Mouse (Mus musculus) heart, embryonic 12.5 days (tissue): Measurements from ENCODE around the gene Sept9. TPM values are rescaled to one million over a fixed set of nuclear protein-coding genes. Genes with fewer than 3 reads are reported as not detected.
A peak's percentile ranks its signal among the peaks of the same experiment; 100 is the strongest.

Experiments used
- ATAC-seq: fragments of 200-750 bp; cut with Nextera tagmentation; 2 replicates; pipeline ENCODE4 v1.8.0; 2017; ENCODE audit warnings: moderate TSS enrichment, moderate library complexity; ENCODE audit not compliant: insufficient number of reproducible peaks, low FRiP score
- H3K27ac ChIP-seq: fragments of 300-500 bp; sonication (generic); 2 replicates; pipeline ENCODE4 v1.5.1; 2016; ENCODE audit warnings: mild to moderate bottlenecking, moderate library complexity; ENCODE audit not compliant: poor library complexity, severe bottlenecking
- H3K27me3 ChIP-seq: fragments of 300-500 bp; sonication (generic); replicated peaks from 2 replicates; pipeline ENCODE4 v1.6.1; 2016; ENCODE audit warnings: mild to moderate bottlenecking, moderate library complexity
- H3K36me3 ChIP-seq: fragments of 300-500 bp; sonication (generic); 2 replicates; pipeline ENCODE4 v1.6.1; 2016; ENCODE audit warnings: mild to moderate bottlenecking, moderate library complexity
- H3K4me1 ChIP-seq: fragments of 300-500 bp; sonication (generic); replicated peaks from 2 replicates; pipeline ENCODE4 v1.6.1; 2016; ENCODE audit warnings: mild to moderate bottlenecking
- H3K4me2 ChIP-seq: fragments of 300-500 bp; sonication (generic); 2 replicates; pipeline ENCODE4 v1.6.1; 2016; ENCODE audit warnings: mild to moderate bottlenecking, moderate library complexity
- H3K4me3 ChIP-seq: fragments of 300-500 bp; sonication (generic); 2 replicates; pipeline ENCODE4 v1.5.1; 2016; ENCODE audit warnings: mild to moderate bottlenecking
- H3K9ac ChIP-seq: fragments of 300-500 bp; sonication (generic); 2 replicates; pipeline ENCODE4 v1.6.1; 2016; ENCODE audit warnings: mild to moderate bottlenecking, moderate library complexity
- H3K9me3 ChIP-seq: fragments of 300-500 bp; sonication (generic); replicated peaks from 2 replicates; pipeline ENCODE4 v1.6.1; 2016; ENCODE audit warnings: mild to moderate bottlenecking, moderate library complexity
- WGBS: fragments of 180-500 bp; shearing (Covaris S2); methylation state at CpG from one replicate; pipeline ENCODE4 v1.1.7; 2016; 5-methylcytosine and 5-hydroxymethylcytosine counted together
- polyA plus RNA-seq: library from polyadenylated mRNA; unstranded; fragments of >200 nt; fragmentation: Nextera tagmentation; extraction: Ambion mirVana; gene quantifications from 2 replicates; pipeline ENCODE4 v1.2.1, GENCODE M21; 2016

Sept9 gene
- polyA plus RNA-seq, 1 experiment from 2014 or later, result 103 TPM

DNA sequence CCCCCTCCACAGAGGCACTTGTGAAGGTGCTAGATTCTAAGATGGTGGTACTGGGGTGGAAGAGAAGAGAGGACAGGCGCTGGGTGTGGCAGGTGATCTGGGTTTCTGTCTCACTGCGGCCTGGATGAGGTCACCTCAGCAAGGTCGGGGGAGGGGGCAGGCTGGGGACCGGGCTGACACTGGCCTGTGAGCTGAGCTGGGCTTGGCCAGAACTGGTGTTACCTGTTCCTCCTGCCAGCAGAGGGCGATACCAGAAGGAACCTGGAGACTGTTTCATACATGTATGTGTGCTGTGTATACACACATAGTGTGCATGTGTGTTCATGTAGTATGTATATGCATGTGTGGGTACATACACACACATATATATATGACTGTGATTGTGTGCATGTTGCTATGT is 23.2 kb upstream of the Sept9 start:
- no peaks in the 10 kb centered on the region for H3K27me3 ChIP-seq
- 26% methylated on average over 5 of the region's 5 CpGs for WGBS
- no peak overlapping the region for H3K4me3 ChIP-seq
- no peak overlapping the region for H3K27ac ChIP-seq
- peaks cover 13% of the 10 kb centered on the region for H3K9me3 ChIP-seq
- H3K4me2 ChIP-seq, result no peak overlapping the region
- no peak overlapping the region for H3K9ac ChIP-seq
- ATAC-seq, result no peak
- peaks cover 16% of the 10 kb centered on the region; the same call in 1 of the 2 replicates for H3K4me1 ChIP-seq
- H3K36me3 ChIP-seq, result no peaks in the 10 kb centered on the region

DNA sequence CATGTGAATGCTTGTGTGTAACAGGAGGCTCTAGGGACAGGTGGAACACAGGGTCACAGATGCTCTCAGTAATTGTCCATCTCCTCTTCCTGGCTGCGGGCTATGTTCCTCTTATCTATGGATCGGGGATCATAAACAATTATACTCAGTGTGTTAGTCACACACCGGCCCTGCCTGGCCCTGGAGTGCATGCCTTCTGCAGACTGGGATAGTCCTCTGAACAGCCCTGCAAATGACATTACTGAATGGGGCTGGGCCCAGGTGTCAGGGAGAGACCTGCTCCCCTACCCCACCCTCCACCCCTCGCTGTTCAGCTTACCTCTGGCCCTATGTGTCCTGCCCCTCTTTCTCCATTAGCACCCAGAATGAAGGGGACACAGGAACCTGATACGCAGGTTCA is 22.6 kb upstream of the Sept9 start:
- Histone ChIP-seq H3K27ac (no peak overlapping the region), H3K4me3 (no peak overlapping the region), H3K9me3 (peaks cover 18% of the 10 kb centered on the region), H3K36me3 (no peaks in the 10 kb centered on the region), H3K9ac (no peak overlapping the region), H3K4me1 (peaks cover 16% of the 10 kb centered on the region; the same call in 1 of the 2 replicates), H3K27me3 (no peaks in the 10 kb centered on the region), H3K4me2 (no peak overlapping the region)
- WGBS, result 72% methylated on average over 5 of the region's 5 CpGs
- 0 out of 2 replicates have a peak, but pooled peaks have one; percentile 26 for ATAC-seq

DNA sequence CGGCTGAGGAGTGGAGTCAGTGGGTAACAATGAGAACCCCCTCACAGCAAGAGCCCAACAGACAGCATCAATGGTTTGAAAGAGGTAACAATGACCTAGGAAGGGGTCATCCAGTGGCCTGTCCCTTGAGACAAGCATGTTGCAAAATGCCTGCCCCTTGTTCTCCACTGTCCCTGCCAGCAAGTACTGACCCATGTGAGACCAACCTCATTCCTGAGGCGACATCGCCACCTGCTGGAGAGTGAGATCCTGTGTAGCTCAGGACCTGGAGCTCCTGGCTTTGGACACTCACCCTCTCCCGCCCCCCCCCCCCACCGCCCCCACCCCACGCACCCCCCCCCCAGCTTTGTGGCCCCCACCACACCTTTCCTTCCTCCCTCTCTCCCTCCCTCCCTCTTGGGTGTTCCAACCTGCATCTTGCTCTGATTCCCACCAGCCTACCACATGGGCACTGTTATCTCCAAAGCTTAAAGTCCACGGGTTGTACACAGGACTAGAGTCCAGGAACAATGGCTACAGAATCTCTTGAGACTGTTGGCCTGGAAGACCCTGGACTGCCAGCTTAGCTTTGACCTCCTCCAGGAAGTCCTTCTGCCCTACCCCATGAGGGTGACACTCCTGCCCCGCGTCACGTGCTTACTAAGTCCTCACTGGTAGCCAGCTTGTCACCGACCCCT is 22.0 kb upstream of the Sept9 start:
- Histone ChIP-seq H3K9me3 (peaks cover 19% of the 10 kb centered on the region), H3K4me1 (peaks cover 16% of the 10 kb centered on the region; the same call in 1 of the 2 replicates), H3K27me3 (no peaks in the 10 kb centered on the region), H3K4me3 (no peak overlapping the region), H3K36me3 (no peaks in the 10 kb centered on the region), H3K27ac (no peak overlapping the region), H3K4me2 (no peak overlapping the region), H3K9ac (no peak overlapping the region)
- ATAC-seq, result peak; percentile 73; the same call in 1 of the 2 replicates
- 56% methylated on average over 8 of the region's 11 CpGs for WGBS

DNA sequence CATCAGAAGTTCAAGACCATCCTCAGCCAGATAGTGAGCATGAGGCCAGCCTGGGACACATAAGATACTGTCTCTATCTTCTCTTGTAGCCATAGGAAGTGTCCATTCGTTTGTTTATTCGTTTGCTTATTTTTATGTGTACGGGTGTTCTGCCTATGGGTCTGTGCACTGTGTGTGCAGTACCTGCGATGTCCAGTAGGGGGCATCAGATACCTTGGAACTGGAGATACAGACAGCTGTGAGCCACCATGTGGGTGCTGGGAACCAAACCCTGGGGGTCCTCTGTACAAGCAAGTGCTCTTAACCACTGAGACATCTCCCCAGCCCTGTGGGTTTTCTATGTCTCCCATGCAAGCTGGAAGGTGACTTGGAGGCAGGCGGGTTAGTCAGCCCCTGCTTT is 19.6 kb upstream of the Sept9 start:
- Histone ChIP-seq H3K27ac (no peak overlapping the region), H3K36me3 (no peaks in the 10 kb centered on the region), H3K4me3 (no peak overlapping the region), H3K4me2 (no peak overlapping the region), H3K27me3 (no peaks in the 10 kb centered on the region), H3K9me3 (peaks cover 19% of the 10 kb centered on the region), H3K9ac (no peak overlapping the region), H3K4me1 (0 out of 2 replicates have a peak, but pooled peaks cover 10% of the 10 kb centered on the region)
- 83% methylated on average over 5 of the region's 5 CpGs for WGBS
- no peak for ATAC-seq

DNA sequence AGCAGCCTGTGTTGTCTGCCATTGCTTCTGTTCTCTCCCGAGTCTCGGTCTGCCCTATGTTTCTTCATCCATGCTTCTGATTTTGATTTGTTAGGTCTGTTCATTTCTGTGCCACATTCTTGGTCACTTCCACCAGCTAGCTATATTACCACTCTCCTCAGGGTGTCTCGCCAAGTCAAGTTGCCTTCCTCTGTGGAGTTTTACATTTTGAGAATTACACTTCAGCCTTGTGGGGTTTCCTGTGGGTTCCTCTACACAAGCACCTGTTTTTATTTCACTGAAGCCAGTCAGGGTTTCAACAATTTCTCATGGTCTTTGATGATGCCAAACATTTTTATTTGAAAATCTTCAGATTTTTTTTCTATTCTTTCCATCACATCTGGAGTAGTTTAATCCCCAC is 16.7 kb upstream of the Sept9 start:
- no peak overlapping the region for H3K9ac ChIP-seq

DNA sequence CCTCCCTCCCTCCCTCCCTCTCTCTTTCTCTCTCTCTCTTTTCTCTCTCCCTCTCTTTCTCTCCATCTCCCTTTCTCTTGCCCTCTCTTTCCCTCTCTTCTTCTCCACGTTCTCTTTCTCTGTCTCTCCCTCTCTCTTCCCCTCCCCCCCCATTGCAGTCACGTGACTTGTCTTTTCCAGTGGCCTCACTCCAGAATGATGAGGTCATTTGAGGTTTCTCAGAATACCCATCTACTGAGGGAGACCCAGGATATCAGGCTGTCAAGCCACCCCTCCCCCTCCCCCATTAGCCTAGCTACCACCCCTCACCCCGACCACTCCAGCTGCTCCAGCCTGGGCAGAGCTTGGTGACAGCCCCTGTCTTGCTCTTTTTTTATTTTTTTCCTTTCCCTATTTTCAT is 16.2 kb upstream of the Sept9 start:
- Histone ChIP-seq H3K4me2 (no peak overlapping the region), H3K9ac (no peak overlapping the region), H3K4me1 (no peaks in the 10 kb centered on the region), H3K36me3 (no peaks in the 10 kb centered on the region), H3K27me3 (no peaks in the 10 kb centered on the region), H3K27ac (no peak overlapping the region), H3K4me3 (no peak overlapping the region), H3K9me3 (peaks cover 19% of the 10 kb centered on the region)
- ATAC-seq, result no peak
- 64% methylated on average over 3 of the region's 3 CpGs for WGBS

More for the DNA sequence above, 16.7 kb upstream of the Sept9 start:
- ATAC-seq, result no peak
- no peaks in the 10 kb centered on the region for H3K36me3 ChIP-seq
- peaks cover 19% of the 10 kb centered on the region for H3K9me3 ChIP-seq
- no peak overlapping the region for H3K4me3 ChIP-seq
- no peak overlapping the region for H3K27ac ChIP-seq
- no peaks in the 10 kb centered on the region for H3K27me3 ChIP-seq
- 86% methylated on average over 3 of the region's 3 CpGs for WGBS
- H3K4me1 ChIP-seq, result no peaks in the 10 kb centered on the region
- no peak overlapping the region for H3K4me2 ChIP-seq

DNA sequence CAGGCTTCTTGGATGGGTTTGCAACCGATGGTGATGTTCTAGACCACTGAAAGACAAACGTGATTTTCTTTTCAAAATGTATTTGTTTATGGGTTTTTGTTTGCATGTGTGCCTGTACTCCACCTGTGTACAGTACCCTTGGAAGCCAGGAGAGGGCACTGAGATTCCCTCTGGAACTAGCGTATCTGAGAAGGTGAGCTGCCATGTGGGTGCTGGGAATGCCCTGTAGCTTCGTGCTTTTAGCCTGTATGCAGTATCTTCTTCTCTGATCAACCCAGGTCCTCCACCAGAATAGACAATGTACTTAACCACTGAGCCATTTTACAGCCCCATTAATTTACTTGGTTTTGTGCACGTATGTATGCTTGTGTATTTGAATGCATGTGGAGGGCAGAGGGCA is 15.6 kb upstream of the Sept9 start:
- Histone ChIP-seq H3K4me2 (no peak overlapping the region), H3K9me3 (peaks cover 19% of the 10 kb centered on the region), H3K27me3 (no peaks in the 10 kb centered on the region), H3K27ac (no peak overlapping the region), H3K9ac (no peak overlapping the region), H3K4me3 (no peak overlapping the region), H3K36me3 (no peaks in the 10 kb centered on the region), H3K4me1 (no peaks in the 10 kb centered on the region)
- 78% methylated on average over 5 of the region's 5 CpGs for WGBS
- no peak for ATAC-seq

DNA sequence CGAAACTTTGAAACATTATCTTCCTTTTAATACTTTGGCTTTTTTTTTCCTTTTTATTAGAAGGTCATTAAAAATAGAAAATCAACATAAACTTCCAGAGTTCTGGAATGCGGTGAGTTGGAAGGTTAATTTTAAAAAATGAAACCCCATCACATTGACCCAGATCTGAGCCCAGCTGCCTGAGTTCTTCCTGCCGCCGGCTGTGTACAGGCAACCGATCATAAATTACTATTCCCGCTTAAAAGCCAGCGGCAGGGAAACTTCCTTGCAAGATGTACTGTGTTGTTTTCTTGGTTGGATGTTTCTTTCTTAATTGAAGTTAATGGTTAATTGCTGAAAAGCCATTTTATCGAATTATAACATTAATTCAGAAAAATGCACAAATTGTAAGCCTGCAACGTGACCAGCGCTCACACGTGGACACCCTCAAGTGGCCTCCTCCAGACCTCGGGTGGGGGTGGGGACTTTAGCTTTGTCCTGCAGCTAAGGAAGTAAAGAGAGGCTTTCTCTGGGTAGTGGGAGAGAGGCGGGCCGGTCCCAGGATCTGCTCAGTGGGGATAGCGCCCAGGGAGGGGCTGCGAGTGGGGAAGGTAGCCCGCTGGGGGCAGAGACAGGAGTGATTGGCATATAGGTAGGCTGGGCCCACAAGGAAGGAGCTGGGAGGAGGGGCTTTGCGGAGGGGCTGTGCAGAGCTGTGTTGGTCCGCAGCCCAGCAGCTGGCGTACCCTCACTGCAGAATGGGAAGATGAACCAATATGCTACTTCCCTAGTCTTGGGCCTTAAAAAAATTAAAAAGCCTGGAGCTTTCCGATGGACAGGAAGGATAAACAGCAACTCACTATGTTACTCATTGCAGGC is 14.2 kb upstream of the Sept9 start:
- ATAC-seq, result no peak
- no peaks in the 10 kb centered on the region for H3K4me1 ChIP-seq
- no peaks in the 10 kb centered on the region for H3K27me3 ChIP-seq
- H3K9me3 ChIP-seq, result peaks cover 13% of the 10 kb centered on the region
- H3K36me3 ChIP-seq, result no peaks in the 10 kb centered on the region
- no peak overlapping the region for H3K27ac ChIP-seq
- no peak overlapping the region for H3K4me3 ChIP-seq
- no peak overlapping the region for H3K4me2 ChIP-seq
- 63% methylated on average over 21 of the region's 21 CpGs for WGBS
- no peak overlapping the region for H3K9ac ChIP-seq

DNA sequence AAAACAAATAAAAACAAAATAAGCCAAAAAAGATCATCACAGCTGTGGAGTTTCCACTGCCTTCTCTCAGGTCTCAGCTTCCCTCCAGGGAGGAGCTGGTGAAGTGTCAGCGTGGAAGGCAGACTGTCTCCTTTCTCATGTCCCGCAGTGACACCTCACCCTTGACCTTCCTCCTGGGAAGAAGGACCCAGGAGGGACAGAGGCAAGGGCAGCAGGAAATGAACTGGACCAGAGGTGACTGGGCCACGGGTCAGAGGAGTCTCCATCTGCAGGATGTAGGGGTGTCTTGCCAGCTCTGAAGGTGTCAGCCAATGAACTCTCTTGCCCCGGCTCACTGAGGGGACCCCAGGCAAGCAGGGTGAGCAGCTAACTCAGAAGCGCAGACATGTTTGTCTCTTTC is 7.9 kb upstream of the Sept9 start:
- H3K9me3 ChIP-seq, result no peaks in the 10 kb centered on the region
- no peak overlapping the region for H3K4me2 ChIP-seq
- H3K4me1 ChIP-seq, result peaks cover 4% of the 10 kb centered on the region; the same call in 1 of the 2 replicates
- H3K9ac ChIP-seq, result no peak overlapping the region
- 67% methylated on average over 5 of the region's 5 CpGs for WGBS
- no peaks in the 10 kb centered on the region for H3K36me3 ChIP-seq
- no peak for ATAC-seq
- no peak overlapping the region for H3K4me3 ChIP-seq
- no peaks in the 10 kb centered on the region; the same call in 1 of the 2 replicates for H3K27me3 ChIP-seq
- H3K27ac ChIP-seq, result no peak overlapping the region

DNA sequence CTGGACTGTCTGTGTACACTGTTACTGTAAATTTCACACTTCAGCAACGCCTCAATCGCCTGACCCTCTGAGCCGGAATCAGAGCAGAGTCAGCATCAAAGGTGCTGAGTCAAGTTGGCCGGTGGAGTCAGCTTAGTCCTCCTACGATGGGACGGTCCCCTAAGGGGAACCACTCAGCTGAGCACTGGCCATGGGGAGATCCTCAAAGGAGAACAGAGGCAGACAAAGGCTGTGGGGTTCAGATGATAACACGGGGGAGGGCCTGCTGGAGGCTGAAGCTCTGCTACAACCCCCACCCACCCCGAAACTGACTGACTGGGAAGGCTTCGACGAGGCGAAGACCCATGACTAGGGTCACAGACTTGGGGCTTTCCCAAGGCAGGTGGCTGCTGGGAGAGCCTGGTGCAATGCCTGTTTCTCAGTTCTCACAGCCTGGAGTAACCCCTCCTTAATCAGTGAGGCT is 5.0 kb upstream of the Sept9 start:
- Histone ChIP-seq H3K4me1 (peaks cover 9% of the 10 kb centered on the region), H3K9me3 (no peaks in the 10 kb centered on the region), H3K36me3 (no peaks in the 10 kb centered on the region), H3K27me3 (peaks cover 17% of the 10 kb centered on the region), H3K9ac (no peak overlapping the region), H3K4me3 (no peak overlapping the region), H3K27ac (no peak overlapping the region), H3K4me2 (no peak overlapping the region)
- ATAC-seq, result no peak
- WGBS, result 69% methylated on average over 11 of the region's 11 CpGs

DNA sequence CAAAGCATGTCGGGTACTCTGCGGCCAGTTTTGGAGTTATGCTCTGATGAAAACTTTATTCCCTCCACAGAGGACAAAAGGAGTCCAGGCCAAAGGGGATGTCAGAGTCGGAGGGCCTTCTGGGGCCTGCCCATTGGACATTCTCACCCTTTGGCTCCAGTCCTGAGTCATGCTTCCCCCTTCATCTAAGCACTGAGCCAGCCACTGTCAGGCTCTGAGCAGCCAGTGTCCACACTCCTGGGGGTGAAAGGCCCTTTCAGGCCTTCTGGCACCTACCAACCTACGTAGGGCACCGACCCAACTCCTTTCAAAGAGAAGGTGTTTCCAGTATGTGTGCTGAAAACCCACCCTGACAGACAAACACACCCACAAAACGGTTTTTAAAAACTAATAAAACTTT is 3.8 kb upstream of the Sept9 start:
- H3K4me3 ChIP-seq, result no peak overlapping the region
- no peak overlapping the region for H3K4me2 ChIP-seq
- 87% methylated on average over 6 of the region's 6 CpGs for WGBS
- H3K9me3 ChIP-seq, result no peaks in the 10 kb centered on the region
- peaks cover 24% of the 10 kb centered on the region for H3K27me3 ChIP-seq
- ATAC-seq, result no peak
- no peaks in the 10 kb centered on the region for H3K36me3 ChIP-seq
- no peak overlapping the region for H3K27ac ChIP-seq
- H3K9ac ChIP-seq, result no peak overlapping the region
- H3K4me1 ChIP-seq, result peaks cover 19% of the 10 kb centered on the region
